Mouse (Mus musculus) liver, embryonic 14.5 days (tissue): ENCODE measurements around the gene Nfya.

Experiments
- CTCF ChIP-seq: IDR thresholded peaks from 2 replicates; pipeline ENCODE4 v1.5.1; 2016; ENCODE audit warnings: antibody characterized with exemption, low read depth, control low read depth
- EP300 ChIP-seq: IDR thresholded peaks from 2 replicates; pipeline ENCODE4 v1.6.1; 2016; ENCODE audit warnings: antibody characterized with exemption, low read depth

- TF ChIP-seq CTCF (no peak), EP300 (no peak)
Measured at GRCm38 (mm10) chr17:48416011-48416410, 6.3 kb upstream of the Nfya start.
